Mouse (Mus musculus) cortical plate, adult 2 months (tissue): ENCODE data around the gene Irf9.

Source experiments
- CTCF ChIP-seq: fragments of 200-500 bp; IDR thresholded peaks from 2 replicates; pipeline ENCODE4 v1.5.1; 2011; ENCODE audit warnings: mild to moderate bottlenecking, control low read depth, low read length; ENCODE audit not compliant: insufficient read depth; ENCODE audit errors: extremely low read depth
- POLR2A ChIP-seq: fragments of 200-500 bp; IDR thresholded peaks from 2 replicates; pipeline ENCODE4 v1.6.1; 2011; ENCODE audit warnings: mild to moderate bottlenecking, low read length, control low read depth; ENCODE audit not compliant: insufficient read depth; ENCODE audit errors: extremely low read depth

DNA sequence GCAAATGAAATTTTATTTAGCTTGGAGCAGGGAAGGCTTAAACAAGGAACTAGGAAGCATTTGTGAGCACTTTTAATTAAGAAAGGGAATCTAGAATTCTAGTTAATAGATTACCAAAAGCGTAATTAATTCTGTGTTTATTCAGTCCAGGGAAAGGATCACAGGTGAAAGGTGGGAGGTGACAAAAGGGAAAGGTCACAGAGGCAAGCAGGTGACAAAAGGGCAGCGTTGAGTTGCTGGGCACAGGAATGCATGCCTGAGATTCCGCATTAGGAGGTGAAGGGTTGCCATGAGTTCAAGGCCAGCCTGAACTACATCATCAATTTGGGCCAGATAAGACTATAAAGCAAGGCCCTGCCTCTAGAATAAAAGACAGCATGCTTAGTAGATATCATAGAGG lies 35.9 kb upstream of the Irf9 start:
- TF ChIP-seq CTCF (no peak), POLR2A (no peak)
